Mouse (Mus musculus) lung, embryonic 15.5 days (tissue): Measurements from ENCODE around the gene Coro2b. TPM values are rescaled to one million over a fixed set of nuclear protein-coding genes. Genes with fewer than 3 reads are reported as not detected.
A peak's percentile ranks its signal among the peaks of the same experiment; 100 is the strongest.

Experiments used
- ATAC-seq: fragments of 200-750 bp; cut with Nextera tagmentation; 2 replicates; pipeline ENCODE4 v1.8.0; 2017; ENCODE audit warnings: moderate number of reproducible peaks, borderline replicate concordance; ENCODE audit not compliant: low FRiP score, low TSS enrichment; ENCODE audit errors: extremely low read depth
- H3K27ac ChIP-seq: fragments of 300-500 bp; sonication (generic); 2 replicates; pipeline ENCODE4 v1.5.1; 2015; ENCODE audit warnings: moderate library complexity, mild to moderate bottlenecking, inconsistent platforms
- H3K27me3 ChIP-seq: fragments of 300-500 bp; sonication (generic); 2 replicates; pipeline ENCODE4 v1.6.1; 2015; ENCODE audit warnings: inconsistent platforms
- H3K36me3 ChIP-seq: fragments of 300-500 bp; sonication (generic); 2 replicates; pipeline ENCODE4 v1.6.1; 2015; ENCODE audit warnings: inconsistent platforms
- H3K4me1 ChIP-seq: fragments of 300-500 bp; sonication (generic); 2 replicates; pipeline ENCODE4 v1.6.1; 2015; ENCODE audit warnings: inconsistent platforms
- H3K4me2 ChIP-seq: fragments of 300-500 bp; sonication (generic); 2 replicates; pipeline ENCODE4 v1.6.1; 2015; ENCODE audit warnings: inconsistent platforms, mild to moderate bottlenecking, moderate library complexity
- H3K4me3 ChIP-seq: fragments of 300-500 bp; sonication (generic); 2 replicates; pipeline ENCODE4 v1.5.1; 2015; ENCODE audit warnings: mild to moderate bottlenecking, inconsistent platforms
- H3K9ac ChIP-seq: fragments of 300-500 bp; sonication (generic); 2 replicates; pipeline ENCODE4 v1.6.1; 2015; ENCODE audit warnings: inconsistent platforms
- H3K9me3 ChIP-seq: fragments of 300-500 bp; sonication (generic); 2 replicates; pipeline ENCODE4 v1.6.1; 2016; ENCODE audit warnings: inconsistent platforms
- WGBS: fragments of 180-500 bp; shearing (Covaris S2); methylation state at CpG from one replicate; pipeline ENCODE4 v1.1.7; 2015; 5-methylcytosine and 5-hydroxymethylcytosine counted together
- polyA plus RNA-seq: library from polyadenylated mRNA; unstranded; fragments of >200 nt; fragmentation: Nextera tagmentation; extraction: Ambion mirVana; gene quantifications from 2 replicates; pipeline ENCODE4 v1.2.1, GENCODE M21; 2015

The Coro2b gene
- polyA plus RNA-seq, 1 experiment from 2014 or later = 22.8 TPM

DNA sequence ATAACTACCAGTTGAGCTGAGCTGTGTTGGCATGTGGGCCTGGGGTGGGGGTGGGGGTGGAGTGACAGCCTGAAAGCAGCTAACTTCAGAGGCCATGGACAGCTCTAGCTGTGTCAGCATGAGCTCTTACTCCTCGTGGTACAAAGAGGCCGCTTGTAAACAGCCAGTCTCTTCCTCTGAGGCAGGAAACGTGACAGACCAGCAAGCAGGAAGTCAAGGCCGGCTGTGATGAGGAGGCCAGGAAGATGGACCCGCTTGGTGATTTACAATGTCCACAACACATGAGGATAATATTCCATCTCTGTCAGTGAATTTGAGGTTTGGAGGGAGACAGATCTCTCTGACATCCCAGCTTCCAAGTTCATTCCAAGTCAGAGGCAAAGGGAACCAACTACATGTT is 111.6 kb downstream of the Coro2b start:
- no peak overlapping the region for H3K9ac ChIP-seq
- 33% methylated on average over 5 of the region's 5 CpGs for WGBS
- H3K36me3 ChIP-seq = peaks cover 20% of the 10 kb centered on the region; the same call in 1 of the 2 replicates
- no peak overlapping the region for H3K4me2 ChIP-seq
- H3K27me3 ChIP-seq = no peaks in the 10 kb centered on the region
- peak overlapping the region; percentile 51 for H3K27ac ChIP-seq
- H3K4me3 ChIP-seq = no peak overlapping the region
- peaks cover 15% of the 10 kb centered on the region for H3K4me1 ChIP-seq
- no peak for ATAC-seq
- H3K9me3 ChIP-seq = no peaks in the 10 kb centered on the region

DNA sequence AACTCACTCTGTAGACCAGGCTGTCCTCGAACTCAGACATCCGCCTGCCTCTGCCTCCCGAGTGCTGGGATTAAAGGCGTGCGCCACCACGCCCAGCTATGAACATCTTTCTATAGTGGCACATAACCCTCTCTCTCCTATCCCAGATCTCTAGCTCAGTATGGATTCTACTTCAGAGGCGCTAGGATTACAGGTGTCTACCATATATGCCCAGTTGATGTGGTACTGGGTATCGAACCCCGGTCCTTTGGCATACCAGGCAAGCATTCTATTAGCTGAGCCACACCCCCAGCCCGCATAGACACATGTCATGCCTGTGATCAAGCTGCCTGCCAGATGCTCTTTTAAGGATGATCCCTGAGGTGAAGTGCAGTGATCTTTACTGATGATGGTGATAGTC is 113.0 kb downstream of the Coro2b start:
- no peak overlapping the region for H3K4me2 ChIP-seq
- H3K4me3 ChIP-seq = no peak overlapping the region
- 93% methylated on average over 10 of the region's 10 CpGs for WGBS
- H3K27me3 ChIP-seq = no peaks in the 10 kb centered on the region
- H3K9me3 ChIP-seq = no peaks in the 10 kb centered on the region
- H3K27ac ChIP-seq = no peak overlapping the region
- peaks cover 15% of the 10 kb centered on the region for H3K4me1 ChIP-seq
- peaks cover 14% of the 10 kb centered on the region; the same call in 1 of the 2 replicates for H3K36me3 ChIP-seq
- H3K9ac ChIP-seq = no peak overlapping the region
- no peak for ATAC-seq

DNA sequence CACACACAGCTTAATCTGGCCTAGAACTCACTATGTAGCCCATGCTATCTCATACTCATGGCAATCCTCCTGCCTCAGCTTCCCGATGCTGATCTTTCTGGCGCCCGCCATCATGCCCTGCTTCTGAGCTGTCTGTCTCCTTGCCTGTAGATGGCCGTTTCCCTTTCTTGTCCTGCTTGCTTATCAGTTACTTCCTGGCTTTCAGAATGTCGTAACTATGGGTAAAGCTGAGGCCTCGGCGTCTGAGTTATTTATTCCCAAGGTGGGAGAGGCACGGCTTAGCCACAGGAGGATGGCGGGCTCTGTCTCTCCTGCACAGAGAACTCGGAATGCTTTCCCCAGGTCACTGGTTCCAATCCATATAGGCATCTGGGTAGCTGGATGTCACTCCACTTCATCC is 113.9 kb downstream of the Coro2b start:
- 67% methylated on average over 10 of the region's 10 CpGs for WGBS

DNA sequence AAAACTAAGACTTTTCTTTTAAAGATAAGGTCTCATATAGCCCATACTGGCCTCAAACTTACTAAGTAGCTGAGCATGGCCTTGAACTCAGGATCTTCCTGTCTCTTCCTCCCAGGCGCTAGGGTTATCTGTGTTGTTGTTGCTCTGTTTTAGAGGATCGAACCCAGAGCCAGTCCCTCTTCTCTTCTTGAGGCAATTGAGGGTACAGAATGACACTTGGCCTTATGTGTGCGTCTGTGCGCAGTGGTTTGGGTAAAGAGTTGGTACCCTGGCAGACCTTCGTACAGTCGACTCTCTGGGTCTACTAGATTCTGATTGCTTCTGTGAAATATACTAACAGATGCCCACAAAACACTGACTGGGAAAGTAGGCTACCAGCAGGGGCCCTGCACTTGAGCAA is 114.9 kb downstream of the Coro2b start:
- Histone ChIP-seq H3K27ac (peak overlapping the region; percentile 75; the same call in 1 of the 2 replicates), H3K4me2 (no peak overlapping the region), H3K4me3 (no peak overlapping the region), H3K4me1 (peaks cover 16% of the 10 kb centered on the region), H3K9me3 (no peaks in the 10 kb centered on the region), H3K27me3 (no peaks in the 10 kb centered on the region), H3K36me3 (peaks cover 8% of the 10 kb centered on the region; the same call in 1 of the 2 replicates), H3K9ac (no peak overlapping the region)
- WGBS = 98% methylated on average over 6 of the region's 6 CpGs
- no peak for ATAC-seq

More for the DNA sequence above, 113.9 kb downstream of the Coro2b start:
- no peaks in the 10 kb centered on the region for H3K9me3 ChIP-seq
- no peak overlapping the region for H3K4me3 ChIP-seq
- no peak overlapping the region for H3K9ac ChIP-seq
- no peaks in the 10 kb centered on the region for H3K27me3 ChIP-seq
- peaks cover 15% of the 10 kb centered on the region for H3K4me1 ChIP-seq
- H3K27ac ChIP-seq = 0 out of 2 replicates have a peak overlapping the region, but pooled peaks have one; percentile 17
- no peak overlapping the region for H3K4me2 ChIP-seq
- H3K36me3 ChIP-seq = peaks cover 14% of the 10 kb centered on the region; the same call in 1 of the 2 replicates
- ATAC-seq = no peak

DNA sequence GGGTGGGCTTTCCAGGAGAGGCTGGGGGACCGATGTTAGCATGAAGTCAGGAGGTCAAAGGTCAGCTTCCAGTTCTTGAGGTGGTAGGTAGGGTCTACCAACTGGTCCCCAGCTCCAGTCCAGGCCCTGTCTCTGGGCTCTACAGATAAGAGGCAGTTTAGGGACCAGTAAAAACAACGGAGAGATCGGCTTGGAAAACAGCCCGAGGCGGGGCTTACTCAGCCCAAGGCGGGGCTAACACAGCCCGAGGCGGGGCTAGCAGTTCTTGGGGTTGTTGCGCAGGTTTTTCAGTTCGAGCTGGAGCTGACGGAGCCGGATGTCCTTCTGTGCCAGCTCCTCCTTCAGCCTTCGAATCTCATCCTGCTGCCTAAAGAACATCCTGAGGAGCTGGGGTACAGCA is 115.8 kb downstream of the Coro2b start:
- H3K27ac ChIP-seq = peak overlapping the region; percentile 75
- peaks cover 23% of the 10 kb centered on the region for H3K4me1 ChIP-seq
- no peaks in the 10 kb centered on the region for H3K27me3 ChIP-seq
- peaks cover 8% of the 10 kb centered on the region; the same call in 1 of the 2 replicates for H3K36me3 ChIP-seq
- peak overlapping the region; percentile 58 for H3K4me2 ChIP-seq
- 4% methylated on average over 13 of the region's 13 CpGs for WGBS
- H3K4me3 ChIP-seq = peak overlapping the region; percentile 27
- ATAC-seq = peak; percentile 83
- H3K9ac ChIP-seq = peak overlapping the region; percentile 33
- no peaks in the 10 kb centered on the region for H3K9me3 ChIP-seq

DNA sequence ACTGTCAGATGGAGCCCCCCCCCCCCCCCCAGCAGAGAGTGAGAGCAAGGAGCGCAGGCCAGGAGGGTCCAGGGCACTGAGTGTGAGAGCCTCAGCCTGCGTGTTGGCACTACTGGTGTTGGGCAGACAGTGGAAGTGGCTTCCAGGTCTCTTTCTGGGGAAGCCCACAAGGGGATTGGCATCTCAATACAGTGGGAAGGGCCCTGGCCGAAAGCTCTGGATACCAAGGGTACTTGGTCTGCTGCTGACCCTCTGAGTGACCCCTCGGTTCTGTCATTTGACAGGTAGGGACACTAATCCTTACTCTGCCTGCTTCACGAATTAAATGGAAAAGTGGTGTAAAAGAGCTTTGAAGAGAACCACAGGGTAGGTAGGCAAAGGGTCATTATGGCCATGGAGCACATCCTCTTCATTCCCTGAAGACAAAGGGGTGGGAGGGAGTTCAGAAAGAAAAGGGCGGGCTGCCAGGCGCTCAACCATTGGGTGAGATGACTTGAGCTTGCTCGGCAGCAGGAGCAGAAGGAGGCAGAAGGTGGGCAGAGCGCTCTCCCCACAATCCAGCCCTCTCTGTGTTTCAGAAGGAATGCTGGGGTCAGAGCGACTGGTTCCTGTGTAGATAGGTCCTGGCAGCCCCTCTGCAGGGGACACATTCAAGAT is 116.5 kb downstream of the Coro2b start:
- Histone ChIP-seq H3K36me3 (peaks cover 8% of the 10 kb centered on the region; the same call in 1 of the 2 replicates), H3K4me1 (peaks cover 23% of the 10 kb centered on the region), H3K9me3 (no peaks in the 10 kb centered on the region), H3K27ac (peak overlapping the region; percentile 75), H3K27me3 (no peaks in the 10 kb centered on the region), H3K9ac (peak overlapping the region; percentile 27; the same call in 1 of the 2 replicates), H3K4me2 (peak overlapping the region; percentile 58), H3K4me3 (no peak overlapping the region)
- peak; percentile 8; the same call in 1 of the 2 replicates for ATAC-seq
- WGBS = 59% methylated on average over 10 of the region's 10 CpGs

DNA sequence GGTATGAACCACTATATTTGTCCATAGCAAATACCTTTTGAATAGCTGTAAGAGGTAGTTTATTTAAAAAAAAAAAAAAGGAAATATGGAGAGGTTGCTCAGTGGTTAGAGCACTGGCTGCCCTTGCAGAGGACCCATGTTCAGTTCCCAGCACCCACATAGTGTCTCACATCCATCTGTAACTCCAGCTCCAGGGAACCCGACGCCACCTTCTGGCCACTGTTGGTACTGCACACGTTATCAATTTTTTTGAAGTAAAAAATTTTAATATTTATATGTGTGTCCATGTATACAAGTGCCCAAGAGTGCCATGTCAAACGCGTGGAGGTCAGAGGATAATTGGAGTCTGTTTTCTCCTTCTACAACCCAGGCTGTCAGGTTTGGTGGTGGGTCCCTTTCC is 118.1 kb downstream of the Coro2b start:
- Histone ChIP-seq H3K36me3 (peaks cover 4% of the 10 kb centered on the region; the same call in 1 of the 2 replicates), H3K27me3 (no peaks in the 10 kb centered on the region), H3K4me1 (peaks cover 29% of the 10 kb centered on the region), H3K9ac (no peak overlapping the region), H3K27ac (no peak overlapping the region), H3K4me3 (no peak overlapping the region), H3K9me3 (no peaks in the 10 kb centered on the region), H3K4me2 (no peak overlapping the region)
- WGBS = 58% methylated on average over 5 of the region's 5 CpGs
- no peak for ATAC-seq

DNA sequence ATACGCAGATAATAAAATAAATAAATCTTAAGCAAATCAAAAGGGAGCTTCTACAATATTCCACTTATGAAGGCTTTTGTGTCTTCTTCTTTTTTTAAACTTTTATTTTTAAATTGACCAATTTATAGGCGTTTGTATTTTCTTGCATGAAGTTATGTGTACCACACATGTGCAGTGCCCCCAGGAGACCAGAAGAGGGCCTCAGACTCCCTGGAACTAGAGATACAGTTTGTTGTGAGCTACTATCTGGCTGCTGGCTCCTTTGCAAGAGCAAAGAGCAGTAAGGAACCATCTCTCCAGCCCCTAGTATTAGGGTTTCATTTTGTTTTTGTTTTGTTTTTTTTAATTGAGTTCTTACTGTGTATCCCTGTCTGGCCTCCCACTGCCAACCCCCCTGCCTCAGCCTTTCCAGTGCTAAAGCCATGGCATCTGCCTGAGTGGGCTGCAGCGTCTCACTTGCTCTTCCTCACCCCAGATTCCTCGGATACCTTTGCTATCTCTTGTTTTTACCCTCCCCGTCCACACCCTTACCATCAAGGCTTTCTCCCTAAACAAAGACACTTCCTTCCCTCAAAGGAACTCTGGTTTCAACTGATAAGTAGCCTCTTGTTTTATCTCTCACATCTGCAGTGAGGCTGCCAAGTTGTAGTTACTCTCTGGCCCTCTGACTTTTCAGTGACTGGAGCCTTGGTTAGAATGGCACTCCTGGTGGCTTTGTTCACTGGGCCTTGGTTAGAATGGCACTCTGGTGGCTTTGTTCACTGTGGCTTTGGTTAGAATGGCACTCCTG is 129.3 kb downstream of the Coro2b start:
- Histone ChIP-seq H3K27ac (no peak overlapping the region), H3K4me3 (no peak overlapping the region), H3K9me3 (no peaks in the 10 kb centered on the region), H3K27me3 (no peaks in the 10 kb centered on the region), H3K4me1 (0 out of 2 replicates have a peak, but pooled peaks cover 4% of the 10 kb centered on the region), H3K4me2 (no peak overlapping the region), H3K9ac (no peak overlapping the region), H3K36me3 (no peaks in the 10 kb centered on the region)
- 52% methylated on average over 5 of the region's 5 CpGs for WGBS
- ATAC-seq = no peak

DNA sequence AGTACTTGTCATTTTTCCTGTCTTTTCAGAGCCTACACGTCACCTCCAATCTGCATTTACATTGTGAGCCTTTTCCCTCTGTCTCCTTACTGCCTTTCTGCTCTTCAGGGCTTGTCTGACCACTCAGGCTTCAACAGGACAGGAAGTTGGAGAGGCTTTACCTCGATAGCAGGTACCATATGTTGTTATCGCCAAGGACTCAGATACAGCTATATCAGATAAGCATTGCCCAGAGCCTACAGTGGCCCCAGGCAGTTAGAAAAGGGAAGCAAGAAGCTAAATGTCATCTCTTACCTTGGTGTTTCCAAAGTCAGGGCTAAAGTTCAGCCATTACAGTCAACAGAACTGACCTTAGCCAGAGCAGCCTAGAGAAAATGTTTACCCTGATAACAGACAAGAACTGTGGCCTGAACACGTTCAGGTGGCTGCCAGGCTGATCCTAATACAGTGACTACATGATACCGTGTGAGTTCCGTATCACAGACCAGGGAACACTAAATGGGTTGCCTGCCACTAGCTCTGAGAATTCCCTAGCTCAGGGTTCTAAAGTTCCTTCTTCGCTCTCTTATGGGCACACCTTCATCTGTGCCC is 130.3 kb downstream of the Coro2b start:
- H3K4me3 ChIP-seq = no peak overlapping the region
- ATAC-seq = no peak
- no peak overlapping the region for H3K9ac ChIP-seq
- WGBS = 53% methylated on average over 7 of the region's 7 CpGs
- no peaks in the 10 kb centered on the region for H3K9me3 ChIP-seq
- no peaks in the 10 kb centered on the region for H3K27me3 ChIP-seq
- H3K4me2 ChIP-seq = no peak overlapping the region
- no peaks in the 10 kb centered on the region for H3K4me1 ChIP-seq
- H3K27ac ChIP-seq = no peak overlapping the region
- H3K36me3 ChIP-seq = no peaks in the 10 kb centered on the region

DNA sequence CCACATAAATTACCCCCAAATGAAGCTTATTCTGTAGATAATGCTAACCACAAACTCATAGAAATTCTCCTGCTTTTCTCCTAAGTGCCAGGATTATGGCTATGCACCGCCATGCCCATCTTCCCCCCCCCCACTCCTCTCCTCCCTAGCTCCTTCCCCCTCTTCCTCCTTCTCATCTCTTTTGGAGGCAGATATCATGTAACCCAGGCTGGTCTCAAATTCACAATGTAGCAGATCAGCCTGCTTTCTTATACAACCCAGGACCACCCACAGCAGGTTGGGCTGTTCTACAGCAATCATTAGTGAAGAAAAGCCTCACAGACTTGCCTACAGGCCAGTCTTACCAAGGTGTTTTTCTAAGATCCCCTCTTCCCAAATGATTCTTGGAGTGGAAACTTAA is 135.3 kb downstream of the Coro2b start:
- no peak overlapping the region for H3K27ac ChIP-seq
- WGBS = 46% methylated on average over 1 of the region's 1 CpGs

DNA sequence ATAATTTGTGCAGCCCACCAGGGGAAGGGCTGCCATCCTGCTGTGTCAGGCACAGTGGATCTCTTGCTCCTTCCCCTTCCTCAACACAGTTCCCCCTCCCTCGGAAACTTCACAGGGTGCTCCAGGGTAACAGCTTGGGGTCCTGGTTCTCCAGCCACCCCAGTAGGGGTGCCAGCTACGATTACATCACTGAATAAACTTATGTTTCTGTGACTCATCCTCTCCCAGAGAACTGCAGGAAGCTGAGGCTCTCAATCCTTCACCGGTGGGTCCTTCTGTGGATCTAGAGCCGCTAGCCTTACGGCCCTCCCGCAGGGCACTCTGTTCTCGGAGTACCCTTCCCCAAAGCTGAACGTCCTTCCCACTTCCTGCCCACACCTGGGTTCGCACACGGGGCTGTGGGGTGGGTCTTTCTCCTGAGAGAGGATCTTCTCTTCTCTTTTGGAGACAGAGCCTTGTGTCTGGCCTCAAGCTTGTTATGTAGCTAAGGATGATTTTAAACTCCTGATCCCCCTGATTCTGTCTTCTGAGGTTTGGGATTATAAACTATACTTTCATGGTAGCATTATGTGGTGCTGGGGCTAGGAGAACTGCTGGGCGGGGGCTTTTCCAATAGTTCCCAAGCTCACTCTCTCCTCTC is 136.2 kb downstream of the Coro2b start:
- no peaks in the 10 kb centered on the region for H3K36me3 ChIP-seq
- H3K9ac ChIP-seq = 0 out of 2 replicates have a peak overlapping the region, but pooled peaks have one; percentile 10
- ATAC-seq = no peak
- no peaks in the 10 kb centered on the region for H3K27me3 ChIP-seq
- H3K9me3 ChIP-seq = no peaks in the 10 kb centered on the region
- H3K4me3 ChIP-seq = no peak overlapping the region
- H3K27ac ChIP-seq = no peak overlapping the region
- no peak overlapping the region for H3K4me2 ChIP-seq
- peaks cover 6% of the 10 kb centered on the region for H3K4me1 ChIP-seq
- WGBS = 29% methylated on average over 11 of the region's 11 CpGs

More for the DNA sequence above, 135.3 kb downstream of the Coro2b start:
- Histone ChIP-seq H3K36me3 (no peaks in the 10 kb centered on the region), H3K4me3 (no peak overlapping the region), H3K27me3 (no peaks in the 10 kb centered on the region), H3K4me2 (no peak overlapping the region), H3K9ac (no peak overlapping the region), H3K9me3 (no peaks in the 10 kb centered on the region), H3K4me1 (peaks cover 6% of the 10 kb centered on the region)
- ATAC-seq = no peak
